Mouse (Mus musculus) lung, embryonic 14.5 days (tissue): Measurements from ENCODE around the gene Zfp960. TPM values are rescaled to one million over a fixed set of nuclear protein-coding genes. Genes with fewer than 3 reads are reported as not detected.
A peak's percentile ranks its signal among the peaks of the same experiment; 100 is the strongest.
"Not testable (repeated sequence)": the region's sequence is repeated elsewhere in the genome, so short reads cannot be mapped to it uniquely, and the experiment has no call there.

Experiments
- ATAC-seq: fragments of 200-750 bp; cut with Nextera tagmentation; 2 replicates; pipeline ENCODE4 v1.8.0; 2017; ENCODE audit warnings: mild to moderate bottlenecking, moderate TSS enrichment, moderate library complexity; ENCODE audit not compliant: insufficient read depth
- DNase-seq: peaks from one replicate; pipeline ENCODE4 v3.0.0-alpha.2; 2015
- H3K27ac ChIP-seq: fragments of 300-500 bp; sonication (generic); 2 replicates; pipeline ENCODE4 v1.5.1; 2014; ENCODE audit warnings: low read depth, mild to moderate bottlenecking, moderate library complexity
- H3K27me3 ChIP-seq: fragments of 300-500 bp; sonication (generic); 2 replicates; pipeline ENCODE4 v1.6.1; 2014; ENCODE audit warnings: low read length, control low read depth; ENCODE audit not compliant: insufficient read depth
- H3K36me3 ChIP-seq: fragments of 300-500 bp; sonication (generic); 2 replicates; pipeline ENCODE4 v1.6.1; 2014; ENCODE audit warnings: control low read depth; ENCODE audit not compliant: insufficient read depth
- H3K4me1 ChIP-seq: fragments of 300-500 bp; sonication (generic); 2 replicates; pipeline ENCODE4 v1.6.1; 2014; ENCODE audit warnings: antibody characterized with exemption, control low read depth; ENCODE audit not compliant: insufficient read depth
- H3K4me2 ChIP-seq: fragments of 300-500 bp; sonication (generic); 2 replicates; pipeline ENCODE4 v1.6.1; 2014; ENCODE audit warnings: mild to moderate bottlenecking
- H3K4me3 ChIP-seq: fragments of 300-500 bp; sonication (generic); 2 replicates; pipeline ENCODE4 v1.5.1; 2014; ENCODE audit warnings: low read depth, low read length
- H3K9ac ChIP-seq: fragments of 300-500 bp; sonication (generic); 2 replicates; pipeline ENCODE4 v1.6.1; 2014
- H3K9me3 ChIP-seq: fragments of 300-500 bp; sonication (generic); 2 replicates; pipeline ENCODE4 v1.6.1; 2016; ENCODE audit warnings: low read depth, low read length, control low read depth
- WGBS: fragments of 180-500 bp; shearing (Covaris S2); extraction: QIAGEN DNeasy Blood & Tissue Kit; methylation state at CpG from one replicate; pipeline ENCODE4 v1.1.7; 2014; 5-methylcytosine and 5-hydroxymethylcytosine counted together
- polyA plus RNA-seq: library from polyadenylated mRNA; unstranded; fragments of >200 nt; fragmentation: Nextera tagmentation; extraction: Ambion mirVana; gene quantifications from 2 replicates; pipeline ENCODE4 v1.2.1, GENCODE M21; 2014

The Zfp960 gene
- 6.4 and 7.2 TPM in 2 replicates for polyA plus RNA-seq

- Histone ChIP-seq H3K4me3 (peak within 1 kb of the TSS; percentile 46), H3K4me2 (peak within 1 kb of the TSS; percentile 60), H3K9ac (peak within 1 kb of the TSS; percentile 38; the same call in 1 of the 2 replicates)
- WGBS = under 1% methylated on average over 16 of the region's 21 CpGs
- H3K27ac ChIP-seq, H3K9me3 ChIP-seq, H3K27me3 ChIP-seq, H3K4me1 ChIP-seq, H3K36me3 ChIP-seq: not testable (repeated sequence)
- DNase-seq (peak; percentile 92), ATAC-seq (peak; percentile 100)
These were observed at the start of gene Zfp960 for GRCm38 (mm10) chr17:17063628-17064494. Gene Zfp960 (plus strand): TSS chr17:17064113.

DNA sequence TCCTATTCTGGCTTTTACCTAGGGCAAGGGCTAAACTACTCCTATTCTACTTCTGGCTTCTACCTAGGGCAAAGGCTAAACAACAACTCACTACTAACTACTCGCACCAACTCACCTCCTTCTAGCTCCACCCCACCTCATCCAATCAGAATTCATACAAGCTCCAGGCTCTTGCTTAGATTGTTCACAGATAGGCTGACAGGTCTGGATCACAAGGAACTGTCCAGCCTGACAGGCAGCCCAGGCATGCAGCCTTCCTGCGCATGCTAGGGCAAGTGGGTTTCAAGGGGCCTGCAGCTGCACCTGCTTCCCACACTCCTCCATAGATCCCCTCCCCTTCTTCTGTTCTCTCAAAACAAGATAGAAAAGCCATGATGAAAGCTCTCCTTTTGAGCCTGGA, 45.8 kb upstream of the Zfp960 start:
- H3K27me3 ChIP-seq, H3K9ac ChIP-seq, ATAC-seq, H3K27ac ChIP-seq, H3K36me3 ChIP-seq, DNase-seq, H3K9me3 ChIP-seq, H3K4me2 ChIP-seq, H3K4me3 ChIP-seq, H3K4me1 ChIP-seq: not testable (repeated sequence)
- 94% methylated on average over 2 of the region's 2 CpGs for WGBS

DNA sequence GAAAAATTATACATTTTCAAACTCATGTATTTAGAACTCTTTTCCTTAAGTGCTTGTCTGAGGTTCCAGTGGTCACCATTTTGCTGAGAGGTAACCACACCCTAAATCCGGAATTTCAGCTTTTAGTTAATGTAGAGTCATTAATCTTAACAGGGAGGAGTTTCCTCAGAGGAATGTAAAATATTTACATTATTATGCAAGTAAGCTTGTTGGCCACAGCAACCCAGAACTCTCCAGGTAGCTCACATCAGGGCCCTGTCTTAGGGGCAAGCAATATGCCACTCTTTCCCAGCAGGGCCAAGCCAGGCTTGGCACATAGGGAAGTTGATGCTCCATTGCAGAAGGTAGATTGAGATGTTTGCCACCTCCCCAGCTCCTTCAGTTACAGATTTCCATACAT, 4.3 kb upstream of the Zfp960 start:
- ATAC-seq, H3K36me3 ChIP-seq, H3K4me1 ChIP-seq, H3K9ac ChIP-seq, H3K4me2 ChIP-seq, H3K9me3 ChIP-seq, H3K4me3 ChIP-seq, H3K27me3 ChIP-seq, H3K27ac ChIP-seq, DNase-seq: not testable (repeated sequence)
- 65% methylated on average over 1 of the region's 1 CpGs for WGBS

DNA sequence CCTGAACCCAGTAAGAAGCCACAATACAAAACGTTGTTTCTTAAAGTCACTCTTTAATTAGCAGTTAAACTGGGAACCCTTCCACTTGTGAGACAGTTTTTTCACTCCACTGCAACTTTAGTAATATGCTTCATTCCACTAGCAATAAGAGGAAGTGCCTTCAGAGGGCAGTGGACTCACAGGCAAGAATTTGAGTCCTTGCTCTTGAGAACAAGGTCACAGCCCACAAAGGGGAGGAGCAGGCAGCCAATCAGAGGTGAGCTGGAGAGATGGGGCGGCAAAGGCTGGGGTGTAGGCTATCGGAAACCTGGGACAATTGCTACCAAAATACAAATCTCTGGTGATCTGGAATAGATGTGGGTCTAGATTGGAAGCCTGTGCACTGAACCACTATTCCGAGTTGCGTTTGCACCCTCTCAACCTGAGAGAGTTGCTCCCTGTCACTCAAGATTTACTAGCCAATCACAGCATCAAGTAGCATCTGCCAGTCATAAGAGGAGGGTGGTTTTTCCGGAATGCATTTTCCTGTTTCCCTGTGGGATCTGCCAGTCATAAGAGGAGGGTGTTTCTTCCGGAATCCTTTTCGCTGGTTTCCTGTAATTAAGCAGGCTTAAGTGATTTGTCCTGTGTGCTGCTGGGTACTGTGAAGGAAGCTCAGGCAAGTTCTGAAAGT, 57.1 kb downstream of the Zfp960 start, which contains the start of gene Zfp97:
Zfp97 (plus strand) TSS at position 586 of the 673 bp plus-strand sequence.
- H3K4me1 ChIP-seq, H3K9ac ChIP-seq, H3K36me3 ChIP-seq, H3K4me3 ChIP-seq, H3K27ac ChIP-seq, DNase-seq, H3K27me3 ChIP-seq, H3K4me2 ChIP-seq, H3K9me3 ChIP-seq: not testable (repeated sequence)
- no CpG with 5 or more reads among the region's 8 CpGs for WGBS
- ATAC-seq = peak; percentile 100

Other genes with a start within 250 kb of the Zfp960 start
- 6.6 and 7.4 TPM in 2 replicates for gene Zfp97, start 57.3 kb downstream of the Zfp960 start, polyA plus RNA-seq